Mouse (Mus musculus) cerebellum, postnatal 25 days (tissue): ENCODE measurements around the gene Zfp809.

ENCODE experiments used
- DNase-seq, 2 experiments: peaks; one replicate each; pipeline ENCODE4 v3.0.0; 2021; ENCODE audit warnings: mixed read lengths in 2 of 2

Zfp809 gene

DNA sequence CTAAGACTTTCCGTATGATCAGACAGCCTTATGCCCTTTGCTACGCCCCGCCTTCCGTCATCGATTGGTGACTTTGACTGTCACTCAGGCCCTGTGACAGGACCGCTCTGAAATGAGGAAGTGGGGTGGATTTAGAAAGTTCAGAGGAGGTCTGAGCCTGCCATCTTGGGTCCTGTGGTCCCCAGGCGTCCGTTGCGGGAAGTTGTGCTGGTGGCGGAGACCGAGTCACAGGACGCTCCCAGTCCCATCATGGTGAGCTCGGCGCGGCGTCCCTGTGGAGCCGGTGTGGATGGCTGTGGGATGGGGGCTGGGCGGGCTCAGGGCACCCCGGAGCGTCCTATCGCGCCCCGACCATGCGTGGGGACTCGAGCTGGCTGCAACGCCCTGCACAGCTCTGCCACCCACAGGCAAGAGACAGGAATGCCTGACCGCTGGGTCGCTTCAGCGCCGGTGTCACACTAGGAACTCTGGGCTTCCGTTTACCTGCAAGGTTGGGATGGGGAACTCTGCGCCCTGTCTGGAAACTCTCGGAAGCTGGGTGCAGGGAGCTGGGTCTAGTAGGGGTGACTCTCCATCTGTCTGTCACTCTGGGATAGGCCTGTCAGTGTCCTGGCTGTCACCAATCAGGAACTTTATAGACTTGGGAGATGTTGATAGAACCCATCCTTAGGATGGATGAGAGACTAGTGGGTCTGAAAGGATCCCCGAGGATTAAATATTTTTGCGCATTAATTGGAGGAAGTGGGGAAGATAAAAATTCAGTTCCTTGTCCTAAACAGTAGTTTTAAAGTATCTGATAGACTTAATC lies at the start of gene Zfp809:
Gene Zfp809 (plus strand): TSS at position 134 of the 808 bp plus-strand sequence.
- DNase-seq, result peak; percentile 100

DNA sequence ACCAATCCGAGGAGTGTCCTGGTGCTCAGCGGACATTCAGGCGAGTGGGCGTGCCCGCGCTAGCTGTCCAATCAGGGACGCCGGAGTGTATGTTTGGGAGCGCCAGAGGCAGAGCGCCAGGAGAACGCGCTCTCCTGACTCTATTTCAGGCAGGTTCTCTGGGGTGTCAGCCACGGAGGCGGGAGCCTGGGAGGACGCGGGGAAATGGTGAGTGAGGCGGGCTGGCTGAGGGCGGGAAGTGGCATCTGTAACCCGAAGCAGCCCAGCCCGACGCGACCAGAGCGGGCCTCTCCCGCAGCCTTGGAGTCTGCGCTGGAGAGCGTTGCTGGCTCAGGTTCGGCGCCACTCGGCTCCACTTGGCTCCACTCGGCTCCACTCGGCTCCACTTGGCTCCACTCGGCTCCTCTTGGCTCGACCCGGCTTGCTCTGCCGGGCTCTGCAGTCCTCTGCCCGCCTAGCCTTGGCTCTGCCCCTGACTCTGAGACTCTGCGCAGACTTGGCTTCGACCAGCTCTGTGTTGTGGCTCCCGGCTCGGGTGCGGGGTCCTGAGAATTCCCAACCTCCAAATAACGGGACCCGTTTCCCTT lies 37.4 kb upstream of the Zfp809 start, which contains the start of gene Zfp872:
Gene Zfp872 (plus strand): TSS at position 66 of the 587 bp plus-strand sequence.
- DNase-seq, result peak; percentile 84 to 89

DNA sequence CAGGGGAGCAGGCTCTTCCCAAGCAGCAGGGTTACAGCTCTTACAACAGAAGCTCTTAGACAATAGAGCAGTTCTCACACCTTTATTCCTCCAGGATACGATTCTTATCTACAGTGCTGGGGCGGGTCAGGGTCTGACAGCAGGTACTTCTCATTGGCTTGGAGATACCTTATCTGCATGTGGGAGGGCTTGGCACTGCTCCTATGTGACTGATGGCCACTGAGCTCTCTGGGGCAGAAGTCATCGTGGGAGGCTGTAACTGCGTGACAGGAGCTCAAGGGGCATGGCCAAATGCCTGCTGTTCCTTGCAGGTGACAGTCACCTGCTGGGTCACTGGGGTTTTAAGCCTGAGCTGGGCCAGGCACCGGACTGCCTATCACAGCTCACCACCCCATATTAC lies 29.1 kb upstream of the Zfp809 start:
- DNase-seq, result no peak

DNA sequence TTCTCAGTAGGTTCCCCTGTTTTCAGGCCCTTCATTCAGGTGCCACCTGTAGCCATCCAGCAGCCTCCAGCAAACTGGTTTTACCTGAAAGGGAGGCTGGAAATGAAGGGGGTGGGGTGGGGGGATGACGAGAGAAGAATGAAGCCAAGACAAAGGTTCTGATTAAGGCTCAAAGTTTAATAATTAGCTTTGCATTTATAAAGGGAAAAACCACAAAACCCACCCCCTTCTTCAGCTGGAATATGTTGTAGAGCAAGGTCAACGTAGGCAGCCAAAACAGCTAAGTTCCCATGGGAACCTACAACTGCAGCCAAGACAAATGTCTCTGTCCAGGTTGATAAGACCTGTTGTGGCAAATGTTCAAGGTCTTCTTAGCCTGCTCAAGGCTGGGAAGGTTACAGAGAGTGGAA lies 11.7 kb upstream of the Zfp809 start:
- no peak for DNase-seq

DNA sequence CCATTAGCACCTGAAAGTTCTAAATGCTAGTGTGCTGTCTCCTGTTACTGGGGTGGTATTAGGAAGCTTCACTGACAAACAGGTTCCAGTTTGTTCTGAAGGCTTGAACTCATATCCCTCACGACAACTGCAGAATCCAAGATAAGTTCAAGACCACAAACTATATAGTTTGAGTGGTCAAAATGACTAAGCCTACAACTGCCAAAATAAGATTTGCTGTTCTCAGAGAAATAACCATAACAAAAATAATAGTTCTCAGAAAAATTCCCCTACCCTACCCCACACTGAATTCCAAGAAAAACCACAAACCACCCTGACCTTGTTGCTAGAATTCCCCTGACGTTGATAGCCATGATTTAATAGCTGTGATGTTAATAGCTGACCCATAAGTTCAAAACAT lies 11.0 kb upstream of the Zfp809 start:
- no peak for DNase-seq

DNA sequence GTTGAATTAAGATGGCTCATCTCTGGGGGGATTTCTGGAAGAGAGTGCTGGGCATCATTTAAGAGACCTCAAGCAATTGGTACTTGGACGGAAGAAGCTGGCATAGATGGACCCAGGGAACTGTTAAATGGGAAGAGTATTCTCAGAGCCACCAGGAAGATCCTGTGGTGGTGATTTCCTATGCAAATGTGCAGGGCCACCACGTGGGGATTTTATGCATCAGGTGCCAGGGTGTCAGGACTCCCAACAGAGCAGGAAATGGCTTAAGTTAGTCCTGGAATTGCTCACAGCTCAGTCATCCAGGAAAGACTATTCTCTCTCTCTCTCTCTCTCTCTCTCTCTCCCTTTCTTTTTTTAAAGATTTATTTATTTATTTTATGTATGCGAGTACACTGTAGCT lies 8.8 kb upstream of the Zfp809 start:
- DNase-seq, result no peak

DNA sequence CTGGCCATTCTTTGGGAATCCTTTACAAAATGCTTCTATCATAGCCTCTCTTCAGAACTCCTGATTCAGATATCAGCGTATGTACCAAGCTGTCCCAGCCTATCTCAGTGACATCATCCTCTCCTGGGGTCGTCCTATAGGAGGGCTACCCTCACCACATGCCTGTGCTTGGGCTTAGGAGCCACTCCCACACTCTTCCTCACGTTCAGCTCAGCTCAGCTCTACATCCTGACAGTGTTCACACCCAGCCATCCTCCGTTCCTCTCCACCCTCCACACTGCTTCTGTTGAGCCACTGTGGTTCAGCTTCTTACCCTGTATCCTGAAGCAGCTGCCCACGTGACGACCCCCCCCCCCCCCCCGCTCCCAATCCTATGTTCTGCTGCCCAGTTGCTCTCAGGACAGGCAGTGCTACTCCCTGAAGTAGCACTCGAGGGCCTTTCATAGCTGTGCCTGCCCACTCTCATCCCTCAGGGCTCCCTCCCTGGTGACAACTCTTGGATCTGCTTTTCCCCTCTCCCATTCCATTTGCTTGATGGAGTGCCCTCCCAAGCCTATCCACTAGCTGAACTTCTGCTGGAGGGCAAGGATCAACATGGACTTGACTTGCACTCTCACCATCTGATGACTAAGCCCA lies 7.5 kb upstream of the Zfp809 start:
- no peak for DNase-seq

DNA sequence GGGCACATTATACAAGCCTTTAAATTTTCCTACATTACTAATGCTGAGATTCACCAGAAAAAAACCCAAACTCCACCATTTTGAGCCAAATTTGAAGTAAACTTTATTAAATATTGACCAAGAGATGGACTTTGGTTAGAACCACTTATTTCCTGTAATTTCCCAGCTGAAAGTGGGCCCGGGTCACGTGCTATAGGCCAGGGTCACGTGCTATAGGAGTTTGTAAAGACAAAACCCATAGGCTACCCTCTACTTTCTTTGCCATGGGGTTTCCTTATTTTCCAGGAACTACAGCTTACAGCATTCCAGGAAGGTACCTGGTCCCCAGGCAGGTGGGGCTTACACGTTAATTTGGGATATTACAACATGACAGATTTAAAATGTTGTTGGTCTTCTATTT lies 1.4 kb upstream of the Zfp809 start:
- no peak for DNase-seq

DNA sequence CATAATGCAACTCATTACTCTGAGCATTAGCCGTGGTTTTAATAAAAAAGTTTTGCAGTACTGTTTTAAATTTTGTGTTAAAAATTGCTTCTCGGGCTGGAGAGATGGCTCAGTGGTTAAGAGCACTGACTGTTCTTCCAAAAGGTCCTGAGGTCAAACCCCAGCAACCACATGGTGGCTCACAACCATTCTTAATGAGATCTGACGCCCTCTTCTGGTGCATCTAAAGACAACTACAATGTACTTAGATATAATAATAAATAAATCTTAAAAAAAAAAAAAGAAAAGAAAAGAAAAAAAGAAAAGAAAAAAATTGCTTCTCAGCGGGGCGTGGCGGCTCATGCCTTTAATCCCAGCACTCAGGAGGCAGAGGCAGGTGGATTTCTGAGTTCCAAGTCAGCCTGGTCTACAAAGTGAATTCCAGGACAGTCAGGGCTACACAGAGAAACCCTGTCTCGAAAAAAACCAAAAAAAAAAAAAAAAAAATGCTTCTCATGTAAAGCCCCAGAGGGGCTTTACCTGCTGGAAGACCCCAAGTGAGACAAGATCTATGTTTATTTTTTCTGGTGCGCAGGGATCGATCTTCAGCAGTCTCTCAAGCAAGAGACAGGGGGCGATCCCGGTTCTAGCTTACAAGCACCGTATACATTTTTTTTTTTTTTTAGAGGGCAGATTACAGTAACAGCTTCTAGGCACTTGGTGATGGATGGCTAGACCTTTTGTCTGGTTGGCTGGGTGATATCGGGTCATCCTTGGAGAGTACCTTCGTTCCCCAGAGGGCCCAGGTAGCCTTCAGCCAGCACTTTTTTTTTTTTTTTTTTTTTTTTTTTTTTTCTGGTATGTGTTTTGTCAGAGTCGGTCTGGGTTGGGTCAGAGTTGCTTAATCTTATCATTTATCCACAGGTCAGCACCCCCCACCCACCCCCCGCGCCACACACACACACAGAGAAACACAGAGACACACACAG lies 694 bp upstream of the Zfp809 start:
- DNase-seq, result peak; percentile 7 to 48

DNA sequence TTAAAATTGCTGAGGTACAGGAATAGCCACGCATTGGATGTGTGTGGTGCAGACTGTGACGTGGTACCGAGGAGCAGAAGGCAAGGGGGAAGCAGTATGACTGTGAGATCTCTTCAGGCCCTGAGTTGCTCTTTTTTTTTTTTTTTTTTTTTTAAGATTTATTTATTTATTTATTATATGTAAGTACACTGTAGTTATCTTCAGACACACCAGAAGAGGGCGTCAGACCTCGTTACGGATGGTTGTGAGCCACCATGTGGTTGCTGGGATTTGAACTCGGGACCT lies 817 bp downstream of the Zfp809 start:
- peak in 1 of 2 experiments; percentile 7 for DNase-seq

DNA sequence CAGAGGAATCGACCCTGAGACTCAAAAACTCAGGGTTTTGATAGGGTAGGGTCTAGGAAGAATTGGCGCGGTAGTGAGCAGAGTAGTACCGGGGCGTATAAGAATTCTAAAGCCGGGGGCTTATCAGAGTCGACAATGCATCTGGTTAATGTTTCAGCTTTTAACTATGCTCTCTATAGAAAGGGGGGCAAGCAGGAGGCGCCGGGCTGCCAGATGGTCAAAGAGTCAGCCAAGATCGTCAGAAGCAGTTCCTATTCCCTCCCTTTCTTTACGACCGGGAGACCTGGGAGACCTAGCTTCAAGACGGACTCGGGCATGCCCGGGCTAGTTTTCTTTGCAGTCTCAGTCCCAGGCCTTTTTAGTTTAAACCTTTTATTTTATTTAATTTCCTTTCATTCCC lies 1.3 kb downstream of the Zfp809 start:
- DNase-seq, result peak; percentile 53 to 67

DNA sequence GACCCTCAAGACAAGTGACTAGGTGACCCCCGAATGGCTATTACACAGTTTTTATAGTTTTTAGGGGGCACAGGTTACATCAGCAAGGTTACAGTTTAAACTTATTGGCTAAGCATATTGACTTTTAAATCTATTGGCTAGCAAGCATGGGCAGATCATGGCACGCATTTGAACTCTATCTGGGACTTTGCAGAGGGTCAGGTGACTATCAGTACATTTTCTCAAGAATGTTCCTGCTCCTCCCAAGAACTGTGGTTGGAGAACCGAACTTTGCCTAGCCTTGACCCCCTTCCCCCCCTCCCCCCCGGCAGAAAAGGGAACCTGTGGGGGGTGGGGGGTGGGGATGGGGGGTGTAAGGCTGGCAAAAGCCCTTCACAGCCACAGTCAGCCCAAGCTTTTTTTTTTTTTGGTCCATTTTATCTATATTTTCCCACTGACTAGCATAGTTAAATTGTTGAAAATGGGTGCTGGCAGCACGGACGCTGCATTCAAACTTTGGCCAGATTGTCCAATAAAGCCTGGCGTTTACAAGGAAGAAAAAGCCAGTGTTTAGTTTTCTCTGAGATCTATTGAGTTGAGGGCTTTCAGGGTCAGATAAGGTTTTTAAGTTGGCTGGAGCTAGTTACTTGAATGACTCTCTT lies 4.0 kb downstream of the Zfp809 start:
- no peak for DNase-seq

DNA sequence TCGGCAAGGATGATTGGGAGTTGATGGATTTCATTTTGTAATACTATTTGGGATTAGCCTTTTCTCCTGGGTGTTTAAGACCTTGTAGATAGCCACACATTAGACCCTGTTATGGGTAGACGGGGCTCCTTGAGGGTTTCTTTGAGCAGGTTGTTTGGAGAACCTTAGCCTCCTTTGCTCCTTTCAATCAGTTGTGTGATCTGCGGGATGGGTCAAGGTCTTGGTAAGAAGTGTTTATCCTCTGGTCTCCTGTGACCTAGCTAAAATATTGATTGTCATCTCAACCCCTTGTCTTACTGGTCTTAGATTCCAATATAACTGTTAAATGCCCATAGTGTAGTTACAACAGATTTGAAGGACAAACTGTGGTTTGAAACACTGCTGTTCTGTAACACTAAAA lies 4.5 kb downstream of the Zfp809 start:
- no peak for DNase-seq

DNA sequence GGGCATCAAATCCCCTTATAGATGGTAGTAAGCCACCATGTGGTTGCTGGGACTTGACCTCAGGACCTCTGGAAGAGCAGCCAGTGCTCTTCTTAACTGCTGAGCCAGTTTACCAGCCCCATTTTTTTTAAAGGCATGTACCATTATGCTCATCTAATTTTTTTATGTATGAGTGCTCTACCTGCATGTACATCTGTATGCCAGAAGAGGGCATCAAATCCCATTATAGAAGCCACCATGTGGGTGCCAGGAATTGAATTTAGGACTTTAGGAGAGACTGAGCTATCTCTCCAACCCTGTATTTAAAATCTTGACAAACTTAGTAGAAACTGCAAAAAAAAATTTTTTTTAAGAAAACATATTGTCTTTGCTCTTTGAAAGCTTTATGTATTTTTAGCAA lies 5.0 kb downstream of the Zfp809 start:
- no peak for DNase-seq

DNA sequence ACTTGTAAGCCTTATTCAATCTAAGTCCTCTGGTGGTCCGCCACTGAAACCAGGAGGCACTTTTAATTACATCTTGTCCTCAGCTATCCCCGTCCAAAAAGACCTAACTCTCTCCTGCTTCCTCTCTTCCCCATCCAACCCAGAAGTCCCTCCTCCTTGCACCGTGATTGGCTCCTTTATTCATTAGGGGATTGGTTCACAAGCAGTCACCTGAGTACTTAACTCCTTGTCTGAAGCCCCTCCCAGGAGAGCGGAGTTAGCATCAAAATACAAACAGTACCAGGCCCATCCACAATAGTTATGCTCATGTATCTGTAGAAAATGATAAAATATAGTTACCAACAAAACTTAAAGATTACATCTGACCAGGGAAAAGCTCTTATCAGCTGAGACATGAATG lies 14.5 kb downstream of the Zfp809 start:
- no peak for DNase-seq

DNA sequence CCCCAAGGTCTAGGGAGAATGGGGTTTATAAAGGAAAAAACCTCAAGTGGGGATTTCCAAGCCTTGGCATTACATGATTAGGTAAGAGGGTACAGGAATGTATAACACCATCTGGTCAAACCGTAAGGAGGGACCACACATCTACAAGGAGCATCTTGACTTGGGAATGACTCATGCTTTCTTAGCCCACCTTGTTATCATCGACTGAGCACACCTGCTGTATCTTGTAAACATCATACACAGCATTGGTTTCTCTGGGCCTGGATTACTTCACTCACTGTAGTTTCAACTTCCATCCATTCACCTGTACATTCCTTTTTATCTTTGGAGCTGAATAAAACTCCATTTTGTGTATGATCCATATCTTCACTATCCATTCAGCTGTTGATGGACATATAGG lies 18.7 kb downstream of the Zfp809 start:
- DNase-seq, result no peak

DNA sequence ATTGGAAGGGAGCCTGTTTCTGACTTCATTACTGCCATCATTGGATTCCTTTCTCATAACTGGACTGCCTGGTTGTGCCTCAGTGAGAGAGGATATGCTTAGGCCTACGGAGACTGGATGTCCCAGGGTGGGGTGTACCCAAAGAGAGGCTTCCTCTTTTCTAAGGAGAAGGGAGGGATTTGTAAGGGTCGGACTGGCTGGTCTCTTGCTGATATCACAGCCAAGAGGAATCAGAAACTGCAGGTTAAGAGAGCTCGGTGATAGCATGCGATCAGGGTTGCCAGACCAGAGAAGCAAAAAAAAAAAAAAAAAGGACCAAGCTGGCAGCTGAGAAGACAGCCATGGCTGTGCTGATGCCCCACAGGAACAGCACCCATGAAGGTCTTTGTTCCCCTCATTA lies 31.1 kb downstream of the Zfp809 start:
- no peak for DNase-seq

DNA sequence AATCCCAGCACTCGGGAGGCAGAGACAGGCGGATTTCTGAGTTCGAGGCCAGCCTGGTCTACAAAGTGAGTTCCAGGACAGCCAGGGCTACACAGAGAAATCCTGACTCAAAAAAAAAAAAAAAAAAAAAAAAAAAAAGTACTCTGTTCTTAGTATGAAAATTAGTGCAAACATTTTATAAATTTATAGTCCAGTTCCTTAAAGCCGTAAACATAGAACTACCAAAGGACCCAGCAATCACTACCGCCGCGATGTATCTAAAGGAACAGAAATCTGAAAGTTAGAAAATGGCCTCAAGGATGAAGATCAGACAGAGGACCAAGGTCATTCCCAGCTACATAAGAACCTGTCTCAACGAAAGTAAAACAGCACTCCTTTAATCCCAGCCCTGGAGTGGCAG lies 33.3 kb downstream of the Zfp809 start:
- DNase-seq, result no peak

DNA sequence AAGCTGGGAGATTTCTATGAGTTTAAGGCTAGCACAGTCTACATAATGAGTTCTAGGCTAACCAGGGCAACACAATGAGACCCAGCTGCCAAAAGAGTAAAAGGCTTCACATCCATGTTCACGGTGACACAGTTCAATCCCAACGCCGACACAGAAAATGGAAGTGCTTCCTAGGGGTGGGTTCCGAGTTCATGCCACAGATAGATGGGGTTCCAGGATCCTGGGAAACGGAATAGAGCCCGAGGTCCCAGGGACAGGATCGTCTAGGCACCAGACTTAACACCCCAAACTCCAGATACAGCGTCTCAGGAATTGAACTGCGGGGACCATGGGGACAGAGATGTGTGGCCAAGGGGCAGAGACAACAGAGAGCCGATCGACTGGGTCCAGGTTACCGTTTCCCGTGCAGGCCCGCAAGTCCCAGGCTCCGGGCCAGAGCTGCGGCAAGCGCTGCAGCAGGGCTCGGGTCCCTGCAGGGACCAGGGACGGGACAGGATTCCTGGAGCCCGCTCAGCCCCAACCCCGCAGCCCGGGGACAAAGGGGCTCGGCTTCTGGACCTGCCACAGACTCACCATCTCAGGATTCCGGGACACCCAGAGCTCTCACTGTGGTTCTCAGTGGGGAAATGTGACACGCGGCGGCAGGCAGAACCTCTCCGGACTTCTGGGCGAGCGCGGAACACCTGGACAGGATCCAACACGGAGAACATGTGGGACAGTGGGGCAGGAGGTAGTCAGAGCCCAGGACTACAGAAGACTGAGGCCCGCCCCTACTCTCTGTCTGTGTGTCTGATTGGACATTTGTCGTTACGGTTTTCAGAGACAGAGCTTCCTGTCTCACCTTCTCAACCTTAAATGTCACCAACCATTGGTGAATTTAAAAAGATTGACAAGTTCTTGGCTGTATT lies 33.9 kb downstream of the Zfp809 start, which contains the start of gene Zfp599:
Gene Zfp599 (minus strand): TSS at position 712 of the 908 bp plus-strand sequence.
- DNase-seq, result peak; percentile 79 to 83

DNA sequence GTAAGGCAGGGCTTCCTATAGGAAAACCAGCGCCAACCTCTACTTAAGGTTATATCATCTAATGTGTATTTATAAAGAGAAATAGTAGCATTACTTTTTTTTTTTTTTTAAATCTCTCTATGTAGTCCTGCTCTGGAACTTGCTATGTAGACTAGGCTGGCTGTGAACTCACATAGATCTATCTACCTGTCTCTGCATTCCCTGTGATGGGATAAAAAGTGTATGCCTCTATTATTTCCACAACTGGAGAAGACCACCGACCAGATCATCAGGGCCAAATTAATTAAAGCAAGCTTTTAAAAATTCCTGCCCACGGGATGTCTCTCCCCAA lies 34.5 kb downstream of the Zfp809 start:
- no peak for DNase-seq

DNA sequence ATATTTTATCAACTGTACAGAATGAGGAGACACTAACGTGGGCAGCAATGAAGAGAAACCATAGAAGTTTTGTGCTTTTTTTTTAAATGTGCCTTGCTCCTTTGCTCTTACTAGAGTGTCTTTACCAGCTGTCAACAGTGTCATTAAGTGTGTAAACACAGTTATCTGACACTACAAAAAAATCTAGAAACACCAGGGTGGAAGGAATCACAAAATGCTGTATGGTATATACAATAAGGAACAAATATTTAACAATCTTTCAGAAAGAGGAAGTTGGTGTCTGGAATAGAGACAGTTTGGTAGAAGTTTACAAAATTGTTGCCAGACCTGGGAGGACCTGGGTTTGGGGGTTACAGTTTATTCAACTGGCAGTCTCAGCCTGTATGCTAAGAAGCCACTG lies 36.1 kb downstream of the Zfp809 start:
- DNase-seq, result no peak

DNA sequence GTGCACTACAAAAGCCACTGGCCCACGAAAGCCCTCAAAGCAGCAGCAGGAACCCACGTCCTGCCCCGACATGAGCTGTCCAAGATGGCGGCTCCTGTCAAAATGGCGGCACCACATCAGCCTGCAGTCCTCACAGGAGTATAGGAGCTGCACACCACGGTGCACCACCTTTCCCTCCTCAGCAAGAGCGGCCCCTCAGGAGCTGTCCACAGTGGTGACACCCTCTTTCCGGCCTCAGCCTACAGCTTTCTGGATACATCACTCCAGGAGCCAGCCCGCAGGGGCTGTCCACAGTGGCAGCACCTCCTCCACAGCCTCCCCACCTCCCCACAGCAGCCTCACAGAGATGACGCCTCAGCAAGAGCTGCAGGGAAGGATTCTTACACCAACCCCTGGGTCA lies 37.1 kb downstream of the Zfp809 start:
- no peak for DNase-seq
